Mouse (Mus musculus): ENCODE measurements around the gene Ppil2. TPM values are rescaled to one million over a fixed set of nuclear protein-coding genes. Genes with fewer than 3 reads are reported as not detected.

Gene Ppil2
- polyA plus RNA-seq, 1 experiment from 2014 or later = 156 TPM

GRCm38 (mm10) chr16:17121569-17121968 is 10.5 kb upstream of the Ppil2 start:
- H3K27ac ChIP-seq (ENCODE audit: low read depth, low read length) = no peak overlapping the region
- H3K9me3 ChIP-seq (ENCODE audit: control insufficient read depth, low read length) = no peaks in the 10 kb centered on the region
- peaks cover 11% of the 10 kb centered on the region; the same call in 1 of the 2 replicates for H3K4me1 ChIP-seq (ENCODE audit: control insufficient read depth, insufficient read depth, low read length)
- ATAC-seq (ENCODE audit: insufficient read depth, low FRiP score, low TSS enrichment) (no peak), DNase-seq (ENCODE audit: low spot score) (no peak)
- WGBS = 53% methylated on average over 14 of the region's 14 CpGs
- H3K4me3 ChIP-seq (ENCODE audit: low read depth, low read length) = no peak overlapping the region
- H3K9ac ChIP-seq (ENCODE audit: low read length) = 0 out of 2 replicates have a peak overlapping the region, but pooled peaks have one; percentile 18
- peak overlapping the region; percentile 20; the same call in 1 of the 2 replicates for H3K4me2 ChIP-seq (ENCODE audit: low read depth)
- H3K27me3 ChIP-seq (ENCODE audit: control insufficient read depth, insufficient read depth, low read length) = no peaks in the 10 kb centered on the region
- peaks cover 7% of the 10 kb centered on the region; the same call in 1 of the 2 replicates for H3K36me3 ChIP-seq (ENCODE audit: control insufficient read depth, insufficient read depth, low read length)

- Histone ChIP-seq H3K4me3 (ENCODE audit: low read depth, low read length) (no peak overlapping the region), H3K9me3 (ENCODE audit: control insufficient read depth, low read length) (no peaks in the 10 kb centered on the region), H3K4me1 (ENCODE audit: control insufficient read depth, insufficient read depth, low read length) (peaks cover 3% of the 10 kb centered on the region; the same call in 1 of the 2 replicates), H3K4me2 (ENCODE audit: low read depth) (no peak overlapping the region), H3K9ac (ENCODE audit: low read length) (no peak overlapping the region), H3K36me3 (ENCODE audit: control insufficient read depth, insufficient read depth, low read length) (peaks cover 13% of the 10 kb centered on the region), H3K27me3 (ENCODE audit: control insufficient read depth, insufficient read depth, low read length) (no peaks in the 10 kb centered on the region), H3K27ac (ENCODE audit: low read depth, low read length) (no peak overlapping the region)
- no peak for ATAC-seq (ENCODE audit: insufficient read depth, low FRiP score, low TSS enrichment)
- DNase-seq (ENCODE audit: low spot score) = no peak
- 94% methylated on average over 5 of the region's 5 CpGs for WGBS
Measured at GRCm38 (mm10) chr16:17117309-17117799, 6.3 kb upstream of the Ppil2 start.

DNA sequence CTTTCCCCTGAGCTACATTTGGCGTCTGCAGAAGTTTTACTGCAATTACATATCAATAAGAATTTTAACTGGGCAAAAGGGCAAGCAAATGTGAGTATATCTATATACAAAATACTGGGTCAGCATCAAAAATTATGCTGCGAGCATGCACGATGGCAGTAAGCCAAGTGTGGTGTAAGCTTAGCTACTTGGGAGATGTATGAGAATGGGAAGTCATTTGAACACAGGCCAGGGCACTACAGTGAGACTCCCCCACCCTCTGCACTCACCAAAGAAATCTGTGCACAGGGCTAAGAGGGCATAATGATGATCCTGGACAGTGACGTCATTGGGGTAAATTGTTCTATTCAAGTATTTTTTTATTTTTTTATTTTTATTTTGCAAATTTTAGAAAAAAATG is 6.5 kb downstream of the Ppil2 start:
- DNase-seq (ENCODE audit: low spot score) (no peak), ATAC-seq (ENCODE audit: insufficient read depth, low FRiP score, low TSS enrichment) (no peak)
- Histone ChIP-seq H3K9me3 (ENCODE audit: control insufficient read depth, low read length) (no peaks in the 10 kb centered on the region), H3K27me3 (ENCODE audit: control insufficient read depth, insufficient read depth, low read length) (no peaks in the 10 kb centered on the region), H3K4me3 (ENCODE audit: low read depth, low read length) (no peak overlapping the region), H3K27ac (ENCODE audit: low read depth, low read length) (no peak overlapping the region), H3K9ac (ENCODE audit: low read length) (no peak overlapping the region), H3K36me3 (ENCODE audit: control insufficient read depth, insufficient read depth, low read length) (peaks cover 7% of the 10 kb centered on the region), H3K4me1 (ENCODE audit: control insufficient read depth, insufficient read depth, low read length) (no peaks in the 10 kb centered on the region), H3K4me2 (ENCODE audit: low read depth) (no peak overlapping the region)
- WGBS = 95% methylated on average over 4 of the region's 4 CpGs

DNA sequence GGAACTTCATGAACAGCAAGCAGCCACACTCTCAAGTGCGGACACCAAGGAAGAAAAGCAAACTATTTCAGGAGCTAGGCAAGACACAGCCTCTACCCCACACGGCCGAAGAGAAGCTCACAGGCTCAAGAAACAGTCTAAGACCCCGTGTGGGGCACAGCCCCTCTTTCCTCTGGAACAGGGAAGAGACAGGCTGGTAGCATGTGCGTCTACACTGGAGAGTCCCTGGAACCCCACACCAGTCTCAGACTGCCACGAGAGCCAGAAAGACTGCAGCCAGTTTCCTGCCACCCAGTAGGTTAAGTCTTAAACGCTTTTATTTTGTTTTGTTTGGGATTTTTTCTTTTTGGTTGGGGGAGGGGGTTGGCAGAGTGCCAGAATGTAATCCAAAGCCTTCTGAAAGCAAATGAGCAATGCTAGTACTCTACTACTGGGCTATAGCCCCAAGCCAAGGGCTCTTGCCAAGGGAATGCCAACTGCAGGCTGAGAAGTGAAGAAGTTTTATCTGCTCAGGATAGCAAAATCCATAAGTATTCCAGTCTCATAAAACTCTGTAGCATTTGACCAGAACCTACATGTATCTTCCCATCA is 8.3 kb downstream of the Ppil2 start:
- Histone ChIP-seq H3K27ac (ENCODE audit: low read depth, low read length) (no peak overlapping the region), H3K4me1 (ENCODE audit: control insufficient read depth, insufficient read depth, low read length) (no peaks in the 10 kb centered on the region), H3K27me3 (ENCODE audit: control insufficient read depth, insufficient read depth, low read length) (no peaks in the 10 kb centered on the region), H3K4me2 (ENCODE audit: low read depth) (no peak overlapping the region), H3K4me3 (ENCODE audit: low read depth, low read length) (no peak overlapping the region), H3K9me3 (ENCODE audit: control insufficient read depth, low read length) (no peaks in the 10 kb centered on the region), H3K9ac (ENCODE audit: low read length) (no peak overlapping the region), H3K36me3 (ENCODE audit: control insufficient read depth, insufficient read depth, low read length) (peaks cover 9% of the 10 kb centered on the region)
- 82% methylated on average over 7 of the region's 7 CpGs for WGBS
- DNase-seq (ENCODE audit: low spot score) (no peak), ATAC-seq (ENCODE audit: insufficient read depth, low FRiP score, low TSS enrichment) (no peak)

DNA sequence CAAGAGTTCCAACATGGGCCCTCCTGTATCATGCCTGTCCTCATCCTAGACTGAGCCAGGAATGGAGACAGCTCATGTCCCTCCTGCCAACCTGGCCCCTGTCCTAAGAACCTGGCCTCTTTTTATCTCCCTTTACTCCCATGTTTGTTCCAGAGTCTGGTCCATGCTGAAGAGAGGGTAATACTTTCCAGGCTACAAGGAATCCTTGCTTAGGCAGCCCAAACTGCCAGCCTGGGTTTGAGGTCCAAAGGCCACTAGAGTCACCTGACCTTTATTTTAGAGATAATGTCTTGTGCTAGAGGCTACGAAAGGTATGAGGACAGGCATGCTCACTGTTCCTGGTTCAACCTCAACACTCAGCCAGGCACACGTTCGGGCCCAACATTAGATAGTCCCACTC is 14.1 kb downstream of the Ppil2 start:
- DNase-seq (ENCODE audit: low spot score) = no peak
- 93% methylated on average over 3 of the region's 3 CpGs for WGBS
- H3K36me3 ChIP-seq (ENCODE audit: control insufficient read depth, insufficient read depth, low read length) = peaks cover 27% of the 10 kb centered on the region
- H3K4me3 ChIP-seq (ENCODE audit: low read depth, low read length) = no peak overlapping the region
- no peak overlapping the region for H3K4me2 ChIP-seq (ENCODE audit: low read depth)
- ATAC-seq (ENCODE audit: insufficient read depth, low FRiP score, low TSS enrichment) = no peak
- H3K27ac ChIP-seq (ENCODE audit: low read depth, low read length) = no peak overlapping the region
- H3K9me3 ChIP-seq (ENCODE audit: control insufficient read depth, low read length) = no peaks in the 10 kb centered on the region
- H3K9ac ChIP-seq (ENCODE audit: low read length) = no peak overlapping the region
- no peaks in the 10 kb centered on the region for H3K4me1 ChIP-seq (ENCODE audit: control insufficient read depth, insufficient read depth, low read length)
- no peaks in the 10 kb centered on the region for H3K27me3 ChIP-seq (ENCODE audit: control insufficient read depth, insufficient read depth, low read length)

GRCm38 (mm10) chr16:17088346-17088745 is 22.7 kb downstream of the Ppil2 start:
- no peak for ATAC-seq (ENCODE audit: insufficient read depth, low FRiP score, low TSS enrichment)
- Histone ChIP-seq H3K27me3 (ENCODE audit: control insufficient read depth, insufficient read depth, low read length) (no peaks in the 10 kb centered on the region), H3K9me3 (ENCODE audit: control insufficient read depth, low read length) (no peaks in the 10 kb centered on the region), H3K4me1 (ENCODE audit: control insufficient read depth, insufficient read depth, low read length) (no peaks in the 10 kb centered on the region), H3K36me3 (ENCODE audit: control insufficient read depth, insufficient read depth, low read length) (peaks cover 27% of the 10 kb centered on the region), H3K27ac (ENCODE audit: low read depth, low read length) (no peak overlapping the region), H3K4me2 (ENCODE audit: low read depth) (no peak overlapping the region), H3K9ac (ENCODE audit: low read length) (no peak overlapping the region), H3K4me3 (ENCODE audit: low read depth, low read length) (no peak overlapping the region)
- no peak for DNase-seq (ENCODE audit: low spot score)
- WGBS = 83% methylated on average over 3 of the region's 3 CpGs

DNA sequence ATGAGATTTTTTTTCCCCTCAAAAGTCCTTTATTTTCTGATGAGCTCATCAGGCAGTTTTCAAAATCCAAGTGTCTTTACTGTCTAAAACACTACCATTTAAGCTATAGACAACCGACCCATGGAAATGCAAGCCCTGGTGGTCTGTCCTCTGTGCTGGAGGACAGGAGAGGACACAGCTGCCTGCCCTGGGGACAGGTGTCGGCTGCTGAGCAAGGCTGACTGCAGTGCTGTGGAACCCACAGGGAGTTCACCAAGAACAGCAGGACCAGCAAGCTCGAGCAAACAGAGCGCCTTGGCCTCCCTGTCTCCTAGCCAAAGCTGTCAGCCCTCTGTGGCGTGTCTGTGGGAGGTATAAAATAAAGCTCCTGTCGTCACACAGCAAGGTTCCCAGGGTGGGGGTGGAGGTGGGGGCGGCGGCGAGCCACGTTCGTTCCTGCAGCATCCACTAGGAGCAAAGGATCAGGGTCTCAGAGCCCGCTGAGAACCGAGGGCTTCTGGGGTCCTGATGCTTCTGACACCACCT is 24.3 kb downstream of the Ppil2 start:
- Histone ChIP-seq H3K4me2 (ENCODE audit: low read depth) (no peak overlapping the region), H3K36me3 (ENCODE audit: control insufficient read depth, insufficient read depth, low read length) (peaks cover 22% of the 10 kb centered on the region)
- 80% methylated on average over 13 of the region's 13 CpGs for WGBS

DNA sequence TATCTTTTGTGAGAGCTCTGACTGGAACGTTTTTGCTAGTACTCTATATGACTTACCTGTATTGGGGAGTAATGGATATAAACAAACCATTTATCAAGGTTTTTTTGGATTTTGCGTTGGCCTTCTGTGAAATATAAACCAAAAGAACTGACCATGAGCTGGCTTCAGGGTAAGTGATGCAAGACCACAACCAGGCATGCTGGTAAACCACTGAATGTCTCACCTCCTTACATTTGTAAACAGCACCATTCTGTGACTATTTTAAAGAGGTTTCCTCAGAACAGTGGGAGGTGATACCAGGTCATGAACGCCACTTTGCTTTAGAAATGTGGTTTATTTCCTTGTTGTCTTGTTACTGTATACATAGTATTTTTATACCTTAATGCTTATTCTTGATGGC is 24.8 kb downstream of the Ppil2 start:
- no peak overlapping the region for H3K4me3 ChIP-seq (ENCODE audit: low read depth, low read length)
- H3K9me3 ChIP-seq (ENCODE audit: control insufficient read depth, low read length) = no peaks in the 10 kb centered on the region
- WGBS = 92% methylated on average over 3 of the region's 3 CpGs
- no peak overlapping the region for H3K9ac ChIP-seq (ENCODE audit: low read length)
- H3K27me3 ChIP-seq (ENCODE audit: control insufficient read depth, insufficient read depth, low read length) = no peaks in the 10 kb centered on the region
- no peak for DNase-seq (ENCODE audit: low spot score)
- no peak for ATAC-seq (ENCODE audit: insufficient read depth, low FRiP score, low TSS enrichment)
- no peaks in the 10 kb centered on the region for H3K4me1 ChIP-seq (ENCODE audit: control insufficient read depth, insufficient read depth, low read length)
- H3K36me3 ChIP-seq (ENCODE audit: control insufficient read depth, insufficient read depth, low read length) = peaks cover 21% of the 10 kb centered on the region
- no peak overlapping the region for H3K4me2 ChIP-seq (ENCODE audit: low read depth)
- H3K27ac ChIP-seq (ENCODE audit: low read depth, low read length) = no peak overlapping the region

More for the DNA sequence above, 24.3 kb downstream of the Ppil2 start:
- no peak for DNase-seq (ENCODE audit: low spot score)
- Histone ChIP-seq H3K9ac (ENCODE audit: low read length) (no peak overlapping the region), H3K27me3 (ENCODE audit: control insufficient read depth, insufficient read depth, low read length) (no peaks in the 10 kb centered on the region), H3K4me3 (ENCODE audit: low read depth, low read length) (no peak overlapping the region), H3K27ac (ENCODE audit: low read depth, low read length) (no peak overlapping the region), H3K9me3 (ENCODE audit: control insufficient read depth, low read length) (no peaks in the 10 kb centered on the region), H3K4me1 (ENCODE audit: control insufficient read depth, insufficient read depth, low read length) (no peaks in the 10 kb centered on the region)
- no peak for ATAC-seq (ENCODE audit: insufficient read depth, low FRiP score, low TSS enrichment)

DNA sequence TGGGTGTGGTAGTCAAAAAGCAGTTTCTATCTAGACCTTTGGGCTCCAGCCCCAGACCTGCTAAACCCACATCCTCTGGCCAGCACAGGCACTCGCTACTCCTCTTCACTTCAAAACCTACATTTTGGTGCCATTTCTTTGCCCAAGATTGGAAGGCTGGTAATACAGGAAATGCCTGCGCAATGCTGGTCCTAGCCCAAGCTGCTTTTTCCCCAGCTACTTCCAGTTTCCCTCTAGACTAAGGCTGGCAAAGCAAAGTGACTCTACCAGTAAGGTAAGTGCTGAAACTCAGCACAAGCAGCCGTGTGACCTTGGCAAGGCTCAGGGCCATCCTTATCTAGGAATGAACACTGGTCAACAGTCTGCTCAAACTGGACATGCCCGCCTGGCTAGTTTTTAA is 25.4 kb downstream of the Ppil2 start:
- Histone ChIP-seq H3K36me3 (ENCODE audit: control insufficient read depth, insufficient read depth, low read length) (peaks cover 20% of the 10 kb centered on the region), H3K4me3 (ENCODE audit: low read depth, low read length) (no peak overlapping the region), H3K27ac (ENCODE audit: low read depth, low read length) (no peak overlapping the region), H3K9me3 (ENCODE audit: control insufficient read depth, low read length) (no peaks in the 10 kb centered on the region), H3K4me1 (ENCODE audit: control insufficient read depth, insufficient read depth, low read length) (no peaks in the 10 kb centered on the region), H3K4me2 (ENCODE audit: low read depth) (no peak overlapping the region), H3K27me3 (ENCODE audit: control insufficient read depth, insufficient read depth, low read length) (no peaks in the 10 kb centered on the region), H3K9ac (ENCODE audit: low read length) (no peak overlapping the region)
- no peak for ATAC-seq (ENCODE audit: insufficient read depth, low FRiP score, low TSS enrichment)
- DNase-seq (ENCODE audit: low spot score) = no peak
- whole genome bisulfite sequencing = 94% methylated on average over 4 of the region's 4 CpGs

All from neural tube, embryonic 11.5 days (tissue).